20 mouse cellular contexts compared by ENCODE assay signal in the genomic region with DNA sequence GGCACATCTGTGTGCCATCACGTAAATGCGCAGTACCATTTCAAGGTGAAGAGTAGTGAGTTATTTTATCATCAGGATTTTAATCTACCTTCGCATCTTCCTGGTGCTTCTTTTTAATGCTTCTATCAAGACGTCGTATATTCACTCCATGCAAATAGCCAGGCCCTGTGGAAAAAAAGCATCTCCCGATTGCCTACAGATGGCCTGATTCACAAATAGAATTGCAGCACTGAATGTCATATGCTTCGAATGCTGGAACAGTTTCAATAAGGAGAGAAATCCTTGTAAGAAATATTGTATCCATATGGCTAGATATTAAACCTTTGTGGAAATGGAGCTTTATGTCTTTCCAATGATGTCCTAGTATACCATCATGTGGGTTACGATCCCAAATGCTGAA.
DNase-seq lines count a peak whose midpoint lies in the region; ATAC-seq lines count a peak whose summit lies in the region.
"Had no signal": no experiment of that assay in that cellular context is flagged by ENCODE, and none has a peak within 500 bp of the region (broad histone marks: within the 10 kb centered on the region; RNA-seq: fewer than 3 reads in every experiment).

No protein-coding gene starts in this region.

- WGBS in forebrain, embryonic 15.5 days, result 76% methylated on average over 8 of the region's 8 CpGs
- WGBS in forebrain, embryonic 13.5 days, result 92% methylated on average over 8 of the region's 8 CpGs

- H3K4me2 ChIP-seq in forebrain, embryonic 15.5 days (replicated peaks), result no peak overlapping the region
- H3K4me2 ChIP-seq in forebrain, embryonic 13.5 days, result no peak overlapping the region
- H3K4me2 ChIP-seq: hindbrain, embryonic 14.5 days had no signal

- no peak overlapping the region for H3K9ac ChIP-seq in forebrain, embryonic 15.5 days (replicated peaks)
- no peak overlapping the region for H3K9ac ChIP-seq in forebrain, embryonic 13.5 days
- H3K9ac ChIP-seq: hindbrain, embryonic 14.5 days had no signal

- peaks cover 7% of the 10 kb centered on the region; the same call in 1 of the 2 replicates for H3K4me1 ChIP-seq in forebrain, embryonic 15.5 days
- no peaks in the 10 kb centered on the region for H3K4me1 ChIP-seq in forebrain, embryonic 13.5 days
- H3K4me1 ChIP-seq: midbrain, embryonic 10.5 days had no signal

- no peaks in the 10 kb centered on the region for H3K27me3 ChIP-seq in forebrain, embryonic 15.5 days
- no peaks in the 10 kb centered on the region for H3K27me3 ChIP-seq in forebrain, embryonic 13.5 days

- DNase-seq in layer of hippocampus, adult 18-20 months (ENCODE audit: low spot score in 2 of 2), result peak; percentile 20 to 64
- DNase-seq in layer of hippocampus, postnatal 25 days (ENCODE audit: extremely low spot score in 1 of 2, low spot score in 1 of 2), result no peak
- peak; percentile 27 for DNase-seq in right cerebral cortex, adult 18-20 months
- DNase-seq in right cerebral cortex, postnatal 14 days, result no peak
- DNase-seq in lung, postnatal 10 days, result no peak
- DNase-seq: adrenal gland, postnatal 25 days; cerebellum, adult 11-12 months; cerebellum, postnatal 10 days; gastrocnemius, postnatal 36 days; heart, postnatal 36 days; kidney, adult 2 months; spleen, adult 18-20 months; thymus, postnatal 14 days had no signal

- ATAC-seq in forebrain, embryonic 15.5 days (replicated peaks), result no peak
- no peak for ATAC-seq in forebrain, embryonic 13.5 days
- ATAC-seq: CD4-positive, CD25-positive, alpha-beta regulatory T cell, adult 4 months; midbrain, embryonic 16.5 days had no signal

- no peak overlapping the region for H3K4me3 ChIP-seq in forebrain, embryonic 15.5 days
- H3K4me3 ChIP-seq in forebrain, embryonic 13.5 days, result no peak overlapping the region
- H3K4me3 ChIP-seq: midbrain, embryonic 10.5 days had no signal

- H3K9me3 ChIP-seq in forebrain, embryonic 15.5 days, result no peaks in the 10 kb centered on the region
- no peaks in the 10 kb centered on the region for H3K9me3 ChIP-seq in forebrain, embryonic 13.5 days (replicated peaks)
- H3K9me3 ChIP-seq: midbrain, embryonic 10.5 days had no signal

- H3K27ac ChIP-seq in forebrain, embryonic 15.5 days (replicated peaks), result peak overlapping the region; percentile 56; the same call in 1 of the 2 replicates
- no peak overlapping the region for H3K27ac ChIP-seq in forebrain, embryonic 13.5 days
- H3K27ac ChIP-seq: hindbrain, embryonic 14.5 days; kidney, postnatal 0 days; midbrain, embryonic 10.5 days had no signal

- H3K36me3 ChIP-seq in forebrain, embryonic 15.5 days, result no peaks in the 10 kb centered on the region
- no peaks in the 10 kb centered on the region for H3K36me3 ChIP-seq in forebrain, embryonic 13.5 days (ENCODE audit: poor library complexity, severe bottlenecking)
- H3K36me3 ChIP-seq: midbrain, embryonic 10.5 days had no signal

Comparison
In these comparisons a context has a peak if more than half of its experiments do, and no peak if none do; other contexts are left out.
1. DNase-seq: peak in layer of hippocampus, adult 18-20 months (2 of 2) and right cerebral cortex, adult 18-20 months (single experiment); none in layer of hippocampus, postnatal 25 days (0 of 2), right cerebral cortex, postnatal 14 days (single experiment) and lung, postnatal 10 days (single experiment).